Mouse (Mus musculus) layer of hippocampus, adult 9-10 months (tissue): Measurements from ENCODE around the gene Hdc.
"Not testable (repeated sequence)": the region's sequence is repeated elsewhere in the genome, so short reads cannot be mapped to it uniquely, and the experiment has no call there.

Experiments
- DNase-seq: peaks from one replicate; pipeline ENCODE4 v3.0.0; 2022; ENCODE audit warnings: low spot score

The Hdc gene

GRCm38 (mm10) chr2:126619249-126619704 lies at the start of gene Hdc:
TSS of gene Hdc (minus strand) at chr2:126619299.
- DNase-seq: no peak

- no peak for DNase-seq
These were observed 49.6 kb upstream of the Hdc start for GRCm38 (mm10) chr2:126668621-126669252.

DNA sequence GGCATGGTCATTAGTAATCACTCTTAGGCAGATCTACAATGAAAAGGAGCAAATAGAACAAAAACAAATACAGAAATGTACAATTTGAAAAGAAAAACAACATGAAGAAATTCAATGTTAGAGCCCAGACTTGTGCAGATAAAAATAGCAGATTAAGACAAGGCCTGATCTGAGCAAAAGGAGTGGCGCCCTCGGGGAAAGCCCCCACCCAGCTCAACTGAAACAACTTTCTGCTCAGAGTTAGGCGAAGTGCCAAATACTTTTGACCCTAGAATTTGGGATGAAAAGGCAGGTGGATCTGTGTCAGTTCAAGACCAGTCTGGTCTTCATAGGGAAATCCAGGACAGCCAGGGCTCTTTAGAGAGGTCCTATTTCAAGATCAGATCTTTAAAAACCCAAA lies 46.9 kb upstream of the Hdc start:
- DNase-seq: no peak

GRCm38 (mm10) chr2:126663481-126663880 lies 44.4 kb upstream of the Hdc start:
- DNase-seq: no peak

- no peak for DNase-seq
These were observed 33.8 kb upstream of the Hdc start for GRCm38 (mm10) chr2:126652929-126653328.

DNA sequence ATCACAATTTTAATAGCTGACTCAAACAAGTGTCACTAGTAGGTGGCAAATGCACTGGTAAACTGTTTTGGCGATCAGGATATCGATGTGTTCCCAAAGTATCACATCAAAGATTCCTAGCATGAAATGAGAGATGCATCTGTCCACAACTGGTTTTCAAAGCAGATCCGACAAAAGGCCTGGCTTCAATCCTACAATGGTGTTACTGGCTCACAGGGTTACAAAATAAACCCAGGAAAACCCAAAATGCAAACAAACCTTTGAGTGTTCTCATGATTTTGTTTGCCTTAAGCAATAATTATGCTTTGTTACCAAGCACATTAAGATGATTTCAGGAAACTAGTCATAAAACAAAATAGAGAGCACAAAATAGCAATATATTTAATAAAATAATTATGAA lies 28.7 kb upstream of the Hdc start:
- no peak for DNase-seq

- no peak for DNase-seq
These were observed 27.4 kb upstream of the Hdc start for GRCm38 (mm10) chr2:126646461-126646860.

DNA sequence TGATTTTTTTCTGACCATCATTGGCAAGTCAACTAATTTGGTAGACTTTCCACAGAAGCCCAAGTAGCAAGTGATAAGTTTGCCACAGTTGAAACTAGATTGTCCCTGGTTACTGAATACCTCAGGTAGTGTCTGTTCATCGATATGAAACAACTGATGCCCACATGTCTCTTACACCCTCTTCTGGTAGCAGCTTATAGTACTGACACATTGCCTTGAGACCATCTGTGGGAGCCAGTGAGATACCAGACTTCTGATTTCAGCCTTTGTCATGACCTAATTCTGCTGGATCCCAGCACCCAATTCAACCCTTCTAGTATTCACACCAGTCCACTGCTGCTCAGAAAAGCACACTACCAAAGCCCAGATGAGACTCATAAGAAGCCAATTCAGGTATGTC lies 25.7 kb upstream of the Hdc start:
- no peak for DNase-seq

- no peak for DNase-seq
These were observed 21.2 kb upstream of the Hdc start for GRCm38 (mm10) chr2:126640298-126640697.

- no peak for DNase-seq
These were observed 17.1 kb upstream of the Hdc start for GRCm38 (mm10) chr2:126635939-126636823.

DNA sequence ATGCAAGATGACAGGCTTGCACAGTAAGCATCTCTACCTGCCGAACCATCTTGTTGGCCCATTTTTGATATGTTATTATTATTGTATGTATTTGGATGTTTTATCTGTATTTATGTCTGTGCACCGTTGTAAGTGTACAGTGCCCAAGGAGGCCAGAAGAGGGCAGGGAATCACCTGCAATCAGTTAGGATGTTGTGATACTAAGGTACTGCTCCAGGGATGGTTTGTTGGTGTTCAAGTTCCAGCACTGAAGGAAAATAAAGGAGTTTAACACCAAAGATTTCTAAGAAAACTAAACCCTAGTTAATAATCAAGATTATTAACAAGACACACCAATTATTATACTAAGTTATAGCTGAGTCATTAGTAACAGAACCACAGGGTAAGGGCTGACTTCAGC lies 14.1 kb upstream of the Hdc start:
- DNase-seq: no peak

DNA sequence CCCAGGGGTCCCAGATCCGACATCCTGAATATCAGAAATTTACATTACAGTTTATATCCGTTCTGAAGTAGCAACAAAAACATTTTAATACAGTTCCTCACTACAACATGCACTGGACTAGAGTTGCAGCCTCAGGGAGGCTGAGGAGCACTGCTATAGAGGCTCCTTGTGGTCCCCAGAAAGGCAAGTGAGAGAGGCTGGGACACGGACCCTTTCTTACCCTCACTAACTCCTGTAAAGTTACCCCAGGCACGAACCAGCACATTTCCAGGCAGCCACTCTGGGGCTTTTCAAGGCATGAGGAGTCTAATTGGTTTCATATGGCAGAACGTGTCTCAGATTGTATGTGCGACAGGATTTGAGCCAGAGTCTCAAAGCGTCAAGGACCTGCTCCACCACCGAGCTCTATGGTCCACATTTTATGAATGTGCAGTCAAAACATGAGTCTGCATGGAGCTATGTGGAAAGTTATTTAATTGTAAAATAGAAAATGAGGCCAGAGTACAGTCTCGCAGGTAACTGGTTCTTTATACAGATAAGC lies 9.4 kb upstream of the Hdc start:
- DNase-seq: no peak

- no peak for DNase-seq
These were observed 4.0 kb upstream of the Hdc start for GRCm38 (mm10) chr2:126623138-126623537.

- DNase-seq: no peak
These were observed 3.4 kb upstream of the Hdc start for GRCm38 (mm10) chr2:126622455-126622854.

- DNase-seq: no peak
These were observed 474 bp downstream of the Hdc start for GRCm38 (mm10) chr2:126618470-126619179.

GRCm38 (mm10) chr2:126615355-126615754 lies 3.7 kb downstream of the Hdc start:
- no peak for DNase-seq

GRCm38 (mm10) chr2:126609600-126609999 lies 9.5 kb downstream of the Hdc start:
- DNase-seq: not testable (repeated sequence)

- no peak for DNase-seq
These were observed 11.4 kb downstream of the Hdc start for GRCm38 (mm10) chr2:126607553-126608203.

DNA sequence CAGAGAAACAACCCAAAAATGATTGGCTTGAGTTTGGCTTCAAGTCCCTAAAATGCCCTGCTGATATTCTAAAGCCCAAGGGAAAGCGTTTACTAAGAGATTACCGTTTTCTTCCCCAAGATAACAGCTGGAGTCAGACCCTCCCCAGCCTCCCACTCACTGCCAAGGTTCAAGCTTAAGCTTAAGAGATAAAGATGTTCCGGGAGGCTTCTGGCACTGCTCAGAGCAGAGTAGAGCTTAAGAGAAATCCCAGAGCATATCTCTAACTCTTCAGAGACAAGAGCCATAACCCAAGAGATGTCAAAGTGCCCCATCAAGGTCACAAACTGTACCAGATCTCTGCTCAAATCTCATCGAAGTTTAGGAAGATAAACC lies 12.4 kb downstream of the Hdc start:
- no peak for DNase-seq

DNA sequence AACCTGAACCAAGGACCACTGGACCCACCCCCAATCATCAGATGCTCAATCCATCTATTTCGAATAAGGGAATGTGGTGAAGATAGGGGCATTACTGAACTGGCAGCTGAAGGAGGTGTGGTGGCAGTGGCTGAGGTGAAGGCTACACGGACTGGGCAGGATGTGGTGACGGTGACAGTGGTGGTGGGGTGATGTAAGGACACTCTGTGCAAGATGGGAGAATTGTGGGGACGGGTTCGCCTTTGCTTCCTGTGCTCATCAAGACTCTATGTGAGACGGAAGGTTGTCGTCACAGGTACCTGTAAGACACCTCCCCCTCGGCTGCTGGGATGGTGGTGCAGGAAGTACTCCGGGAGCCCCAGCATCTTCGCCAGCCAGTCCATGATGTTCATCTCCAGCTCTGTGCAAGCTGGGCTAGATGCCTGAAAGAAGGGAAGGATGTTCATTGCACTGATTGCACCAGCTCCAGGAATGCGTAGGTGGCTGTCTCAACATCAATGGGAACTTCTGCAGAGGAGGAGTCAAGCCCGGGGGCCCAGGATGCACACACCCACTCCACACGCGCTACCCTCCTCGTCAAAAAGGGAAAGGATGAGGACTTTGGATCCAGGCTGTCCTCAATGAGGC lies 12.9 kb downstream of the Hdc start:
- no peak for DNase-seq

GRCm38 (mm10) chr2:126601918-126602600 lies 17.0 kb downstream of the Hdc start:
- no peak for DNase-seq
